Mouse (Mus musculus) adrenal gland, adult (tissue): ENCODE results near the gene St6galnac4.

Source experiments
- DNase-seq, 2 experiments: peaks; one replicate each; pipeline ENCODE4 v3.0.0; 2022 to 2023; ENCODE audit warnings: low spot score in 1 of 2; ENCODE audit not compliant: inconsistent age in 2 of 2

St6galnac4 gene

GRCm38 (mm10) chr2:32586871-32587351 lies at the start of gene St6galnac4:
St6galnac4 (plus strand) TSS chr2:32587095.
- peak; percentile 93 to 96 for DNase-seq

DNA sequence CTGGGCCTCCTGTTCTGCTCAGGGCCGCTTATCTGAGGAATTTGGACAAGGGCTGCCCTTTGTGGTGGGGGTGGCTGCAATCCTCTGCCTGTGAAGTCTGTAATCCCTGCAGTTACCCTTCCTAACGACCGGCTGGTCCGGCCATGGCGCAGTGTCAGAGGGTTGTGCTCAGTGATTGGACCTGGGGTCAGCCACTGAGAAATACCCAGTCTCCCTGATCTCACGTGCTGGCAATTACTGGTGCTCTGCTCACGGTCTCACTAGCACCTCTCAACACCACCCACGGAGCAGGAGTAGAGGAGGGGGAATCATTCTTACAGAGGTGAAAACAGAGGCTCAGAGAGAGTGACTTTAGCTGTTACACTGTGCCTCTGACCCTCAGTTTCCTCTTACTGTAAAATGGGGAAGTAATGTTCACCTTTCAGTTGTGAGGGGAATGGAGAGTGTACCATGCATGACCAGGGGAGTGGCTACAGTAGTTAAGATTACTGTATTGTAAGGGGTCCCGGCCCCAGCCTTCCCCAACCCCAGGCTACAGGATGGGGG lies 49.5 kb upstream of the St6galnac4 start:
- peak in 1 of 2 experiments; percentile 61 for DNase-seq

- peak in 1 of 2 experiments; percentile 64 for DNase-seq
Measured at GRCm38 (mm10) chr2:32537941-32538340, 49.0 kb upstream of the St6galnac4 start.

GRCm38 (mm10) chr2:32538461-32538860 lies 48.4 kb upstream of the St6galnac4 start:
- no peak for DNase-seq

DNA sequence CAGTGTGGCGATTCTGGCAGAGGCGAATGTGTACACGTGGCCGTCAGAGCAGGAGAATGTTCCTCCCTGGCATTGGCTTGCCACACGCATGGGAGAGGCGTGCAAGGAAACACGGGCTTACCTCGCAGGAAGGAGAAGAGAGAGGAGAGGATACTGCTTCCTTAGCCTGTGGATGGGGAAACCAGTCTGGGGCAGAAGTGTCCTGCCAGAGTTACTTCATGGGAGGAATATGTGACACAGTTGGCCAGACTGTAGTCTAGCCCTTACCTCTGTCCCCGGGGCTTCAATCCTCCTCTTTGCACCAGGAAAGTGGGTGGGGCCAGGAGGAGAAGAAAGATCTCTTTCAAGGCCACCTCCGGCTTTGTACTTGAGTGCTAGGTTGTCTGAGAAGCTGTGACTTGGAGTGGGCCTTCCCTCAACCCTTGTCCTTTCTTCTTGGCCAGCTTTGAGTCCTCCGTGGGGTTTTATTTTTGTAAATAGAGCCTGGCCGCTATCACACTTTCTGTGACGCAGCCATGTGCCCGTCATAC lies 47.4 kb upstream of the St6galnac4 start:
- DNase-seq, result no peak

DNA sequence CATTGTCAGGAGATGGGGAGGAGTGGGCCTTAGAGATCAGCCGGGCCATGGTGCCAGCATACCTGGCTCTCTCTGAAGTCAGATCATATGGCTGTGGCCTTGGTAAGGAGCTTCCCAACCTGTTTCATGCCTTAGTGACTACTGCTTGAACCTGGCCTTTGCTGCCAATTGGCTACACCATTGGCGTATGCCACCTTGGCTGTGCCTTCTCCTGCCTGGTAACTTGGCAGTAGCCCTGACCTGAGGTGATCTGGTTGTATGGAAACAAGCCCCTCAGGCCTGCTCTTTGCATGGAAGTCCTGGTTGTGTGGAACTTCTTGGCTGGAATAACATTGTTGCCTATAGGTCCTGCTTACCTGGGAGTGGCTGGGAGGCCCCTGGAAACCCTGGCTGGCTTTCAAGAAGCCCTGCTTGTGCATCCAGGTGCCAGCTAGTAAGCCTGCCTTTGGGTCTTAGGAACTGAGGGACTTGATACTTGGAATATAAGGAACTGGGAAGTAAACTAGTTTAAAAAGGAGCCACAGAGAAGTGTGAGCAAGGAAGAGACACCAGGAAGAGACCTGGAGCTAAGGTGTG lies 45.5 kb upstream of the St6galnac4 start:
- no peak for DNase-seq

DNA sequence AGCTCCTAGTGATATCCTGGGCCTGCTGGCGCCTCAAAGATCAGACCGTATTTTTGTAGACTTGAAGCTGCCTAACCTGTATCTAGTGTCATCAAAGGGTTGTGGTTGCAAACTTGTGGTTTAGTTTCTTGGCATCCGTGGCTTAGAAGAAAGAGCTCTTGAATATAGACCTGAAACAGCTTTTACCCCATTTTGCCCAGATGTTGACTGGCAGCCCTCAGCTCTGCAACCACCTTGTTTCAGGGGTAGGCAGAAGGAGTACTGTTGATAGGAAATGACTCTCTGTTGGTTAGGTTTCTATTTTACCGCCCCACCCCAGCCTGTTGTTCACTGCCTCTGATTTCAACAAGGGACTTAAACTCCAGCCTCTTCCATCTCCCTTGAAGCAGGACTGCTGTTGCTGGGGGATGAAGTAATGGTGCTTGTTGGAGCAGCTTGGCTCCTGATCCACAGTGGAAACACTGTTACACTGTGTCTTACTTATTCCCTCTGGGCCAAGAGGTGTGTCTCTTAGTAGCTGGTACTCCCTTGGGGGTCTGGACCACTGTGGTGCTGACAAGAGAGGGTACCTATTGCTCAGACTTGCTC lies 44.8 kb upstream of the St6galnac4 start:
- no peak for DNase-seq

- no peak for DNase-seq
Measured at GRCm38 (mm10) chr2:32543031-32543449, 43.9 kb upstream of the St6galnac4 start.

DNA sequence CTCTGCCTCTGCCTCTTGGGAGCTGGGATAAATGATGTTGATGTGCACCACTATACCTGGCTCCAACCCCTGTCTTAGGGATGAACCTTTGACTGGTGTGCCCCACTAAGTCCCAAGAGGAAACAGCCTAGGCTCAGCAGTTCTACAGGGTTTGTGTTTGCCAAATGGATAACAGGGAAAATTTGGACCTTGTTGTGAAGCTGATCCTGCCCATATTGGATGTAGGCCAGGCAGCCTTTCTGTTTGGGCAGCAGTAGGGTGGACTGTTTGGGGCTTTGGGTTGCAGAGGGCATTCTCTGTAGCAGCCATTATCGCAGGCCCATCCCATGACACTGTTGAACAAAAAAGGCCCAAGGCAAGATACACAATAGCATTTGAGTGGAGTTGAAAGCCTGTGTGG lies 39.9 kb upstream of the St6galnac4 start:
- DNase-seq, result no peak

DNA sequence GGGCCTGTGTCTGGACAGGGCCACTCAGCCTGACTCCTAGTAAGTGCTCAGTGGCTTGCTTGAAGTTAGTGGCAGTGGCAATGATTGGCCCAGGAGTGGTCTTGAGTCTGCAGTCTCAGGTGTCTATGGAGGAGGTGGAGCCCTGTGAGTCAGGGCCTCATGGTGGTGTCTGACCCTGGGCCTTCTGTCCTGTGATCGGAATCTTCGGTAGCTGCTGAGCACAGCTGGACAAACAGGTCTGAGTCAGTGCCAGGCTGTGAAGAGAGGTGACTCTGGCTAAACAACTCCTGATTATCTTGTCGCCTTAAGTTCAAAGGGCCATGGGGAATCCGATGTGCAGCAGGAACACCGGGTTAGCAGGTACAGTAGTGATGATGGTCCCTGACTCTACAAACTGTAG lies 39.5 kb upstream of the St6galnac4 start:
- peak in 1 of 2 experiments; percentile 70 for DNase-seq

DNA sequence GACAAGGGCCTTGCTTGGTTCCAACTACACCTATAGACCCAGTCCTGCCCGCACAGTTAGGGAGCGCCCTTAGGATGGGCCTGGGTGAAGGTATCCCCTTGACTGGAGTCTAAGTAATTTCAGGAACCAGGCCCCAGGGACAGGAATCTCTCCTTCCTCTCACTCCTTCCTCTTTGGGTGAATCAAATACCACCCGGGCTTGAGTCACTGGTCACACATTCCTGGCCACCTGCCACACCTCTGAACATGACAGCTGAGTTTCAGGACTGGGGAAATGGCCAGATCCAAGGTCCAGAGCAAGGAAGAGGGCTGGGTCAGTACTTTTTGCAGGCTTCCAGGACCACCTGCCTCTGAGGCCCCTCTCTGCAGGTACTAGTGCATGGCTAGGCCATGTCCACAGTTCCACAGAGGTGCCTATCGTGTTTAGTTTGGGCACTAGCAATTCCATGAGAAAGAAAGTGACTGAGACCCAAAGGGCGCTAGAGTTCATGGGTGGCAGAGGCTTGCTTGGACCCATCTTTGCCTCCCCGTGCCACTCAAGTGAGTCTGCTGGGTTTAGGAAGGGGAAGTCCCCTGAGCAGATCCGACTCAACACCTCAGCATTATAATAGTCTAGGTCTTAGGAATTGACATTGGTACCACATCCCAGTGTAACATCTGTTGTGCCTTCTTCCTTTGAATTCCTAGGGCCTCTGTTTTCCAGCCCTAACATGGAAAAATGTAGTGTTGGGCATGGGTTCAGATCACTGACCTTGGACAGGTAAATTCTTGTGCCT lies 38.7 kb upstream of the St6galnac4 start:
- DNase-seq, result peak; percentile 84 to 91

- no peak for DNase-seq
Measured at GRCm38 (mm10) chr2:32549171-32549570, 37.7 kb upstream of the St6galnac4 start.

GRCm38 (mm10) chr2:32549764-32550163 lies 37.1 kb upstream of the St6galnac4 start:
- peak in 1 of 2 experiments; percentile 71 for DNase-seq

DNA sequence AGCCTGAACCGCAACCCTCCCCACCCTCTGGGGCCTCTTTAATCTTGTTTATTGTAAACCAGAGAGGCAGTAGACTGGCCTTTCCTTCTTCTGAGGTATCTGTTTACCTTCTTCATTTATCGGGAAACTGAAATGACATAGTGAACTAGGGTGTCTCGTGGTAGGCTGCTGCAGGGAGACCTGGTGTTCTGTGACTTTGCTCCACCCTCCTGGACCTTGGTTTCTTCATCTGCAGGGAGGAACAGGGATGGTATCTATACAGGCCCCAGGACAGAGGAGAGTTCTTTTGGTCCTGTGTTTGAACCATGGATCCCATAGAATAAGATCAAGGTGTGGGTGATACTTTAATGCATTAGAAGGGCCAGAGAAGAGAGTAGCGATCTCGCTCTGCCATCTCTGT lies 35.7 kb upstream of the St6galnac4 start:
- DNase-seq, result no peak

DNA sequence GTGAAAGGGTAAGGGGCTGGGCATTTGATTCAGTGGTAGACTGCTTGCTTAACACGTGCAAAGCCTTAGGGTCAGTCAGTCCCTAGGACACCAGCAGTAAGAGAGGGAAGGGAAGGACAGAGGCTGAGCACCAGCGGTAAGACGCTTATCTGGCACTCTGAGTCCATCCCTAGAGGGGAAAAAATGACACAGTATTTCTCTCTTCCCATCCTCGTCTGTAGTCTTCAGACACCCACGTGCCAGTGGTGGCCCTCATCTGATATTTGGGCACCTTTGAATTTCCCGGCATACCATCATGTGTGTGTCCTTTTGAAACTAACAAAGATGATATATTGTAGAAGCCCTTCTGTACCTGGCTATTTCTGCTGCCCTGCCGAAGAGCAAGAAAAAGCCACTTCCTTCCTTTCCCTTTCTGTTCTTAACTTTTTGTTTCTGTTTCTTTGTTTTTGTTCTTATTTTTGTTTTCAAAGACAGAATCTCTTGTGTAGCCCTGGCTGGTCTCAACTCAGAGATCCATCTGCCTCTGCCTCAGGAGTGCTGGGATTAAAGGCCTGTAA lies 33.2 kb upstream of the St6galnac4 start:
- no peak for DNase-seq

- DNase-seq, result no peak
Measured at GRCm38 (mm10) chr2:32555484-32555883, 31.4 kb upstream of the St6galnac4 start.

- DNase-seq, result no peak
Measured at GRCm38 (mm10) chr2:32556019-32556418, 30.9 kb upstream of the St6galnac4 start.

DNA sequence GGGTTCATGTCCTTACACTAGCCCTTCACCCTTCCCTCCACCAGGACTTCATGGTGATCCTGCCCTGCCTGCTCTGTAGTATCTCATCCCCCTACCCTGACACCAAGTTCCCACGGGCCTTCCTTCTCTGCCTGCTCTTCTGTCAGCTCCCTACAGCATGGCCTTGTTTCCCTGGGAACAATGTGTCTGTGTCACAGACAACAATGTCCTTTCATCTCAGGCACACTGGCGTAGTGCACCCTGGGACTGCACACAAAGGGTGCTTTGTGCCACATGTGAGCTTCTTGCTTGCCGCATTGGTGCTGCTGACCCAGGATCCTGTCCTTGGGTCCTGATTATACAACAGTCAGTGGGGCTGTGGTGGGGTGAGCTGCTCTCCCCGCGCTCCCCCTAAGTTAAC lies 27.3 kb upstream of the St6galnac4 start:
- no peak for DNase-seq

- peak; percentile 77 to 92 for DNase-seq
Measured at GRCm38 (mm10) chr2:32566536-32567063, 20.3 kb upstream of the St6galnac4 start.

DNA sequence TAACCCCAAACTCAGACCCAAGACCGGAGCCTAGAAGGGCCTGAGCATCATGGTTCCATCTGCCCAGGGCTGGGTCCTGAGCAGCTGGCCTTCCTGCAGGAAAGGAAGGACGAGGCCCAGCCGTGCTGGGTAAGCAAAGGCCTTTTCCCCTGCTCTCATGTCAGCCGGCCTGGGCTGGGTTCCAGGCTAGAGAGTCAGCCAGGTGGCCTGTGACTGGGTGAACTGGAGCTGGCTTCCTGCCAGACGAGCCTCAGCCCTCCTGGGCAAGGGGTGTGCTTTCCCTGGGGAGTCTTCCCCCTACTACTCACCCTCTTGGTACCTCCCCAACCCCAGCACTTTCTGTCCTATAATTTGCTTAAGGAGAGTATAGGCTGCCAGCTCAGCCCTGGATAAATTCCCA lies 18.7 kb upstream of the St6galnac4 start:
- DNase-seq, result no peak

DNA sequence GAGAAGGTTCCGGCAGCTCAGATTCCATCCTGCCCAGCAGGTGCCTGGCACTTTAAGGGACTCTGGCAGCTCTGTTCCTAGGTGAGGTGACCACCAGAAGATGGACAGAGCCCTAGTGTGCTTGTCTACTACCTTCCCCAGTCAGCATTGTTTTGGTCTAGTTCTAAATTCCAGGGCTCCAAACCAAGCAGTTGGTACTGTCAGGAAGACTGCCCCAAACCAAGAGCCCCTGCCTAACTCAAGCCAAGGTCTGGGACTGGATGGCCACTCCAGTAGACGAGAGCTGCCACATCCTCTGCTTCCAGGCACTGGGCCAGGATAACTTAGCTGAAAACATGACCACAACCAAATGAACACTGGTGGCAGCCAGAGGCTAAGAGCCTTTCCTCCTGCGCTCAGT lies 18.0 kb upstream of the St6galnac4 start:
- DNase-seq, result no peak
